Mouse (Mus musculus): ENCODE data around the gene Ahsa2. TPM values are rescaled to one million over a fixed set of nuclear protein-coding genes. Genes with fewer than 3 reads are reported as not detected.
"Not testable (repeated sequence)": the region's sequence is repeated elsewhere in the genome, so short reads cannot be mapped to it uniquely, and the experiment has no call there.

Gene Ahsa2
- 21.5 and 32.7 TPM in 2 replicates for total RNA-seq (2014; rRNA removed)
- polyA plus RNA-seq (2015; fragmentation: Nextera tagmentation; extraction: Ambion mirVana): 43.9 and 45.3 TPM in 2 replicates

DNA sequence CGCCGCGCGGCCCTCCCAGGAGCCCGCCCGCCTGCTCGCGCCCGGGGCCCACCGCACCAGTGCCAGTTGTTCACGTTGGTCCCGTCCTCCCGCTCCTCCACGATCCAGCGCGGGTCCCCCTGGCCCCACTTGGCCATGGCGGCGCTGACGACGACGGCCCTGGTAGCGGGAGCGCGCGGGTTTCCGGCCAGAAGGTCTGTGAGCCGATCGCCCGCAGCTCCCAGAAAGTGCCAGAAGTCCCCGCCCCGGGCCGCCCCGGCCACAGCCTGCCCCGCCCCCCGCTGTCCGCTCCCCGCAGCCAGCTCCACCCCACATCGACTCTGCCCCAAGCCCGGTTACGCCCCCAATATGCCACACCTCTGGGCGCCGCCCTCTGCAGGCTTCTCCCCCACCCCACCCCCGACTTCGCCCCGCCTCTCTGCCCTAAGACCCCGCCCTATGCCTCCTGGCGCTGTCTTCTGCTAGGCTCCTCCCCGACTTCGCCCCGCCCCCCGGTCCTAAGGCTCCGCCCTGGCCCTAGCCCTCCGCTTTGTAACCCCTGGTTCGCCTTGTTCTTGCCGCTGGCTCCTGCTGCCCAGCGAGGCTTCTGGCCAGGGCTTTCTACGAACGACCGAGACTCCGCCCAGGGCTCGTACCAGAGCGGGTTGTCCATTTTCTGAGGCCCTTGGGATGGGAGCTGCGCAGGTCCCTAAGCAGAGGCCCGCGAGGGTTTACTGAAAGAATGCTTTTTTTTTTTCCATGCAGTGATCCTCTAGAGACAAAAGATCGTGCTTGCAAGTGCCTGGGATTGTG lies at the start of gene Ahsa2:
Ahsa2 (minus strand) TSS at position 313 of the 792 bp plus-strand sequence.
- Histone ChIP-seq H3K27me3 (ENCODE audit: insufficient read depth, low read length) (no peaks in the 10 kb centered on the region), H3K4me3 (ENCODE audit: low read depth, low read length) (peak within 1 kb of the TSS; percentile 77), H3K4me2 (ENCODE audit: low read depth, low read length, poor library complexity, severe bottlenecking) (peak within 1 kb of the TSS; percentile 55), H3K9me3 (ENCODE audit: low read length) (no peaks in the 10 kb centered on the region), H3K9ac (replicated peaks; ENCODE audit: low read length, poor library complexity, severe bottlenecking) (peak within 1 kb of the TSS; percentile 85), H3K4me1 (ENCODE audit: insufficient read depth, low read length) (peaks cover 15% of the 10 kb centered on the region), H3K36me3 (ENCODE audit: insufficient read depth, low read length) (peaks cover 13% of the 10 kb centered on the region), H3K27ac (ENCODE audit: low read depth, low read length) (peak within 1 kb of the TSS; percentile 91)
- under 1% methylated on average over 44 of the region's 66 CpGs for WGBS
- peak; percentile 96 for DNase-seq (ENCODE audit: low spot score)
- TF ChIP-seq CTCF (IDR thresholded peaks at IDR 0.05): no peak
- peak; percentile 93 for ATAC-seq (ENCODE audit: low FRiP score)

DNA sequence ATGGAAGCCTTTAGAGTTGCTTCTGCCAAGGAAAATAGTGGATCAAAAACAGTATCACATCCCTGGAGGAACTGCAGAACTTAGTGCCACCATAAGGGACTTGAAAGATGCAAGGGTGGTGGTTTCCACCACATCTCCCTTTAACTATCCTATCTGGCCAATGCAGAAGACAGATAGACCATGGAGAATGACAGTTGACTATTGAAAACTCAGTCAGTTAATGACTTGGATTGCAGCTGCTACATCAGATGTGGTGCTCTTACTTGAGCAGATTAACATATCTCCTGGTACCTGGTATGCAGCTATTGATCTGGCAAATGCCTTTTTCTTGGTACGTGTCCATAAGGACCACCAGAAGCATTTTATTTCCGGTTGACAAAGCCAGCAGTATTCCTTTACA lies 39.6 kb upstream of the Ahsa2 start:
- DNase-seq (ENCODE audit: low spot score) (no peak), ATAC-seq (ENCODE audit: low FRiP score) (no peak)
- Histone ChIP-seq H3K4me1 (ENCODE audit: insufficient read depth, low read length) (no peaks in the 10 kb centered on the region), H3K27me3 (ENCODE audit: insufficient read depth, low read length) (no peaks in the 10 kb centered on the region), H3K36me3 (ENCODE audit: insufficient read depth, low read length) (no peaks in the 10 kb centered on the region), H3K27ac (ENCODE audit: low read depth, low read length) (no peak overlapping the region), H3K4me3 (ENCODE audit: low read depth, low read length) (no peak overlapping the region), H3K4me2 (ENCODE audit: low read depth, low read length, poor library complexity, severe bottlenecking) (no peak overlapping the region), H3K9ac (replicated peaks; ENCODE audit: low read length, poor library complexity, severe bottlenecking) (no peak overlapping the region), H3K9me3 (ENCODE audit: low read length) (no peaks in the 10 kb centered on the region)
- TF ChIP-seq CTCF (IDR thresholded peaks at IDR 0.05): no peak
- WGBS: 86% methylated on average over 2 of the region's 2 CpGs

DNA sequence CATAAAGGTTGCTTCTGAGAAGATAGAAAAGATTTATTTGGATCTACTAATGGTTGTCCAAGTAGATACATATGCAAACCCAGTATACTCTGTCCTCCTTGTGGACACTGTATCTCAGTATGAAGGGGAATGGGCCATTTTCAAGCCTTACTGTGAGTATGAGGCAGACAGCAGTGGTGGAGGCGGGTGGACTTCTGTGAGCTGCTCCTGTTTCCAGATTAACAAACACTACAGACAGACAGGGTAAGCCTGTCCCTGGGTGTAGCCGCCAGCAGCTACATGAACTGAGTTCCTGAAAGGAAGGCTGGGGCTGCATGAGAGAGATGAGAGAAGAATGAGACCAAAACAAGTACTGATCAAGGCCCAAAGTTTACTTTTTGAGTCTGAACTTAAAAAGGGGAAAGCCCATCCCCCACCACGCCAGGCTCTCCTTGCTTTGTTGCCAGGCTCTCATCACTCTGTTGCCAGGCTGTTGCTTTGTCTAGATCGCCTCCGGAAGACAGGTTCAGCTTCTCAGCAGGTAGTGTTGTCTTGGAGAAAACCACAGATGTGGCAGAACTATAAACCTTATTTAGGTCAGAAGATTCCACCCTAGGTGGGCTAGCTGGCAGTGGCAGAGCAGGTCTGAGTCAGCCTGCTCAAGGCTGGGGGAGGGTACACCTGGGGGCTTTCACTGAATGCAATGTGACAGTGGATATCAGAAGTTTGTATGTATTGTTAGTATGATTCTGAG lies 22.8 kb upstream of the Ahsa2 start, which contains the start of gene 1700093K21Rik:
1700093K21Rik (minus strand) TSS at position 683 of the 733 bp plus-strand sequence.
- Histone ChIP-seq H3K4me3 (ENCODE audit: low read depth, low read length) (no peak within 1 kb of the TSS), H3K36me3 (ENCODE audit: insufficient read depth, low read length) (no peaks in the 10 kb centered on the region), H3K9me3 (ENCODE audit: low read length) (no peaks in the 10 kb centered on the region), H3K4me1 (ENCODE audit: insufficient read depth, low read length) (no peaks in the 10 kb centered on the region), H3K27me3 (ENCODE audit: insufficient read depth, low read length) (no peaks in the 10 kb centered on the region), H3K4me2 (ENCODE audit: low read depth, low read length, poor library complexity, severe bottlenecking) (no peak within 1 kb of the TSS), H3K9ac (replicated peaks; ENCODE audit: low read length, poor library complexity, severe bottlenecking) (no peak within 1 kb of the TSS), H3K27ac (ENCODE audit: low read depth, low read length) (no peak within 1 kb of the TSS)
- TF ChIP-seq CTCF (IDR thresholded peaks at IDR 0.05): no peak
- 26% methylated on average over 5 of the region's 5 CpGs for whole genome bisulfite sequencing
- DNase-seq (ENCODE audit: low spot score): no peak
- 0 out of 2 replicates have a peak, but pooled peaks have one; percentile 7 for ATAC-seq (ENCODE audit: low FRiP score)

- H3K36me3 ChIP-seq (ENCODE audit: insufficient read depth, low read length): no peaks in the 10 kb centered on the region
- no peak overlapping the region for H3K4me3 ChIP-seq (ENCODE audit: low read depth, low read length)
- 81% methylated on average over 3 of the region's 3 CpGs for WGBS
- H3K27me3 ChIP-seq (ENCODE audit: insufficient read depth, low read length): no peaks in the 10 kb centered on the region
- no peaks in the 10 kb centered on the region for H3K9me3 ChIP-seq (ENCODE audit: low read length)
- no peak overlapping the region for H3K27ac ChIP-seq (ENCODE audit: low read depth, low read length)
- DNase-seq (ENCODE audit: low spot score) (no peak), ATAC-seq (ENCODE audit: low FRiP score) (no peak)
- no peak for TF ChIP-seq CTCF (IDR thresholded peaks at IDR 0.05)
- H3K4me2 ChIP-seq (ENCODE audit: low read depth, low read length, poor library complexity, severe bottlenecking): no peak overlapping the region
- H3K9ac ChIP-seq (replicated peaks; ENCODE audit: low read length, poor library complexity, severe bottlenecking): no peak overlapping the region
- no peaks in the 10 kb centered on the region for H3K4me1 ChIP-seq (ENCODE audit: insufficient read depth, low read length)
Observed at GRCm38 (mm10) chr11:23518981-23519380, 21.2 kb upstream of the Ahsa2 start.

- DNase-seq (ENCODE audit: low spot score) (no peak), ATAC-seq (ENCODE audit: low FRiP score) (no peak)
- WGBS: 80% methylated on average over 2 of the region's 2 CpGs
- no peak overlapping the region for H3K27ac ChIP-seq (ENCODE audit: low read depth, low read length)
- no peak overlapping the region for H3K9ac ChIP-seq (replicated peaks; ENCODE audit: low read length, poor library complexity, severe bottlenecking)
- H3K4me3 ChIP-seq (ENCODE audit: low read depth, low read length): no peak overlapping the region
- TF ChIP-seq CTCF (IDR thresholded peaks at IDR 0.05): no peak
- H3K9me3 ChIP-seq (ENCODE audit: low read length): no peaks in the 10 kb centered on the region
- no peaks in the 10 kb centered on the region for H3K27me3 ChIP-seq (ENCODE audit: insufficient read depth, low read length)
- no peaks in the 10 kb centered on the region for H3K36me3 ChIP-seq (ENCODE audit: insufficient read depth, low read length)
- no peak overlapping the region for H3K4me2 ChIP-seq (ENCODE audit: low read depth, low read length, poor library complexity, severe bottlenecking)
- no peaks in the 10 kb centered on the region for H3K4me1 ChIP-seq (ENCODE audit: insufficient read depth, low read length)
Observed at GRCm38 (mm10) chr11:23515315-23515714, 17.5 kb upstream of the Ahsa2 start.

- H3K9me3 ChIP-seq (ENCODE audit: low read length); H3K36me3 ChIP-seq (ENCODE audit: insufficient read depth, low read length); ATAC-seq (ENCODE audit: low FRiP score); DNase-seq (ENCODE audit: low spot score); H3K27ac ChIP-seq (ENCODE audit: low read depth, low read length); H3K4me2 ChIP-seq (ENCODE audit: low read depth, low read length, poor library complexity, severe bottlenecking); H3K9ac ChIP-seq (replicated peaks; ENCODE audit: low read length, poor library complexity, severe bottlenecking); H3K4me1 ChIP-seq (ENCODE audit: insufficient read depth, low read length); H3K4me3 ChIP-seq (ENCODE audit: low read depth, low read length); H3K27me3 ChIP-seq (ENCODE audit: insufficient read depth, low read length): not testable (repeated sequence)
- 63% methylated on average over 4 of the region's 4 CpGs for WGBS
Observed at GRCm38 (mm10) chr11:23514785-23515184, 17.0 kb upstream of the Ahsa2 start.

GRCm38 (mm10) chr11:23504801-23505200 lies 7.0 kb upstream of the Ahsa2 start:
- H3K9me3 ChIP-seq (ENCODE audit: low read length); H3K4me1 ChIP-seq (ENCODE audit: insufficient read depth, low read length); H3K27ac ChIP-seq (ENCODE audit: low read depth, low read length); H3K4me2 ChIP-seq (ENCODE audit: low read depth, low read length, poor library complexity, severe bottlenecking); DNase-seq (ENCODE audit: low spot score); H3K9ac ChIP-seq (replicated peaks; ENCODE audit: low read length, poor library complexity, severe bottlenecking); H3K4me3 ChIP-seq (ENCODE audit: low read depth, low read length); ATAC-seq (ENCODE audit: low FRiP score); H3K36me3 ChIP-seq (ENCODE audit: insufficient read depth, low read length); H3K27me3 ChIP-seq (ENCODE audit: insufficient read depth, low read length): not testable (repeated sequence)
- 83% methylated on average over 5 of the region's 5 CpGs for WGBS

Measured in midbrain, postnatal 0 days (tissue).